Mouse (Mus musculus) liver, embryonic 14.5 days (tissue): ENCODE data around the gene Cd44. TPM values are rescaled to one million over a fixed set of nuclear protein-coding genes. Genes with fewer than 3 reads are reported as not detected.

ENCODE experiments used
- ATAC-seq: fragments of 200-750 bp; cut with Nextera tagmentation; 2 replicates; pipeline ENCODE4 v1.8.0; 2017; ENCODE audit warnings: moderate number of reproducible peaks, mild to moderate bottlenecking, moderate library complexity; ENCODE audit not compliant: insufficient read depth
- DNase-seq, 3 experiments: peaks; one replicate each; pipeline ENCODE4 v3.0.0-alpha.2; 2012 to 2013; ENCODE audit warnings: low read depth in 3 of 3, low spot score in 3 of 3
- H3K27ac ChIP-seq: fragments of 300-500 bp; sonication (generic); 2 replicates; pipeline ENCODE4 v1.5.1; 2014; ENCODE audit warnings: moderate library complexity, mild to moderate bottlenecking, control low read depth, inconsistent platforms
- H3K27me3 ChIP-seq: fragments of 300-500 bp; sonication (generic); 2 replicates; pipeline ENCODE4 v1.6.1; 2014; ENCODE audit warnings: mild to moderate bottlenecking, low read length, moderate library complexity; ENCODE audit not compliant: control insufficient read depth, insufficient read depth
- H3K36me3 ChIP-seq: fragments of 300-500 bp; sonication (generic); replicated peaks from 2 replicates; pipeline ENCODE4 v1.6.1; 2014; ENCODE audit warnings: low read depth; ENCODE audit not compliant: control insufficient read depth, insufficient read depth
- H3K4me1 ChIP-seq, 2 experiments: fragments of 200-500 bp in 1 of 2; fragments of 300-500 bp in 1 of 2; sonication (generic) in 1 of 2; replicated peaks; 2 replicates each; pipeline ENCODE4 v1.6.1; 2012 to 2014; ENCODE audit warnings: antibody characterized with exemption in 1 of 2, inconsistent platforms in 1 of 2, low read length in 1 of 2; ENCODE audit not compliant: control insufficient read depth in 2 of 2, insufficient read depth in 2 of 2
- H3K4me2 ChIP-seq: fragments of 300-500 bp; sonication (generic); 2 replicates; pipeline ENCODE4 v1.6.1; 2014; ENCODE audit warnings: low read depth, mild to moderate bottlenecking, control low read depth, moderate library complexity
- H3K4me3 ChIP-seq, 2 experiments: fragments of 200-500 bp in 1 of 2; fragments of 300-500 bp in 1 of 2; sonication (generic) in 1 of 2; 2 replicates each; pipeline ENCODE4 v1.5.1; 2012 to 2014; ENCODE audit warnings: low read depth in 2 of 2, low read length in 2 of 2, mild to moderate bottlenecking in 2 of 2, control low read depth in 1 of 2, inconsistent platforms in 1 of 2, moderate library complexity in 1 of 2; ENCODE audit not compliant: insufficient read depth in 1 of 2
- H3K9ac ChIP-seq: fragments of 300-500 bp; sonication (generic); replicated peaks from 2 replicates; pipeline ENCODE4 v1.6.1; 2014; ENCODE audit warnings: mild to moderate bottlenecking, control low read depth, moderate library complexity
- H3K9me3 ChIP-seq: fragments of 300-500 bp; sonication (generic); 2 replicates; pipeline ENCODE4 v1.6.1; 2016; ENCODE audit warnings: low read length, mixed read lengths; ENCODE audit not compliant: control insufficient read depth
- CTCF ChIP-seq: IDR thresholded peaks from 2 replicates; pipeline ENCODE4 v1.5.1; 2016; ENCODE audit warnings: antibody characterized with exemption, low read depth, control low read depth
- EP300 ChIP-seq: IDR thresholded peaks from 2 replicates; pipeline ENCODE4 v1.6.1; 2016; ENCODE audit warnings: antibody characterized with exemption, low read depth
- WGBS: fragments of 180-500 bp; shearing (Covaris S2); extraction: QIAGEN DNeasy Blood & Tissue Kit; methylation state at CpG from one replicate; pipeline ENCODE4 v1.1.7; 2014; ENCODE audit not compliant: insufficient replicate concordance; 5-methylcytosine and 5-hydroxymethylcytosine counted together
- polyA plus RNA-seq, 2 experiments: library from polyadenylated mRNA; depleted of rRNA in 1 of 2; stranded (reverse) in 1 of 2; unstranded in 1 of 2; fragments of >200 nt; fragmentation: Nextera tagmentation in 1 of 2; extraction: Ambion mirVana in 1 of 2; gene quantifications; 2 replicates each; pipeline versions ENCODE4 v1.2.1 to v1.2.3; 2012 to 2014

Cd44 gene
- polyA plus RNA-seq, 2 experiments = 9.2 to 15.5 TPM

GRCm38 (mm10) chr2:102928211-102928610 is 26.7 kb upstream of the Cd44 start:
- Histone ChIP-seq H3K9ac (no peak overlapping the region), H3K9me3 (no peaks in the 10 kb centered on the region), H3K4me3 (no peak overlapping the region), H3K27ac (no peak overlapping the region), H3K4me1 (no peaks in the 10 kb centered on the region), H3K4me2 (no peak overlapping the region), H3K27me3 (no peaks in the 10 kb centered on the region), H3K36me3 (no peaks in the 10 kb centered on the region)
- no peak for DNase-seq
- TF ChIP-seq CTCF (no peak), EP300 (no peak)
- ATAC-seq = no peak

DNA sequence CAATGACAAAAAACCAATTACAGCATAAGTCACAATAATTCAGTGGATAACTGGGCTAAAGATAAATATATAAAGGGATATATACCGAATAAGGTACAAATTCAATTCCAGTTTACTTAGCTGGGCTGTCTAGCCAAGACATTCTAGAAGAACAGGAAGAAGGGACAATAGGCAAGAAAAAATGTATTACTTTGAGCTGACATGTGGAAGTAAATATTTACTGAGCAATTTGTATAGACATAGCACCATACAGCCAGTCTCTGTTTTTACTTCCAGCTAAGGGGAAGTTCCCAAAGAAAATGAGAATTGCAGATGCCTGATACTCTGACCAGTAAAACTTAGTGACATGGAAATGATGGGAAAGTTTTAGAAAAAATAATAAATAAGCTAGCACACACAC is 23.0 kb upstream of the Cd44 start:
- TF ChIP-seq CTCF (no peak), EP300 (no peak)
- DNase-seq = no peak
- WGBS = 64% methylated on average over 1 of the region's 1 CpGs
- H3K4me2 ChIP-seq = no peak overlapping the region
- H3K27me3 ChIP-seq = no peaks in the 10 kb centered on the region
- H3K27ac ChIP-seq = no peak overlapping the region
- H3K36me3 ChIP-seq = no peaks in the 10 kb centered on the region
- ATAC-seq = no peak
- H3K4me1 ChIP-seq = no peaks in the 10 kb centered on the region
- no peaks in the 10 kb centered on the region for H3K9me3 ChIP-seq
- H3K4me3 ChIP-seq = no peak overlapping the region
- H3K9ac ChIP-seq = no peak overlapping the region

GRCm38 (mm10) chr2:102923682-102924081 is 22.2 kb upstream of the Cd44 start:
- Histone ChIP-seq H3K4me1 (no peaks in the 10 kb centered on the region), H3K9ac (no peak overlapping the region), H3K27me3 (no peaks in the 10 kb centered on the region), H3K4me3 (no peak overlapping the region), H3K4me2 (no peak overlapping the region), H3K9me3 (no peaks in the 10 kb centered on the region), H3K27ac (no peak overlapping the region), H3K36me3 (no peaks in the 10 kb centered on the region)
- WGBS = 53% methylated on average over 3 of the region's 3 CpGs
- DNase-seq (no peak), ATAC-seq (no peak)
- no peak for TF ChIP-seq CTCF

GRCm38 (mm10) chr2:102922066-102922465 is 20.6 kb upstream of the Cd44 start:
- Histone ChIP-seq H3K36me3 (no peaks in the 10 kb centered on the region), H3K4me2 (no peak overlapping the region), H3K9me3 (no peaks in the 10 kb centered on the region), H3K4me1 (no peaks in the 10 kb centered on the region), H3K27ac (no peak overlapping the region), H3K4me3 (no peak overlapping the region), H3K9ac (no peak overlapping the region), H3K27me3 (no peaks in the 10 kb centered on the region)
- no peak for ATAC-seq
- DNase-seq = no peak
- WGBS = 65% methylated on average over 3 of the region's 3 CpGs
- TF ChIP-seq EP300 = no peak
- no peak for TF ChIP-seq CTCF

- ATAC-seq = no peak
- WGBS = 33% methylated on average over 1 of the region's 1 CpGs
- TF ChIP-seq CTCF (no peak), EP300 (no peak)
- Histone ChIP-seq H3K27ac (no peak overlapping the region), H3K9me3 (no peaks in the 10 kb centered on the region), H3K4me1 (peaks cover 7 to 11% of the 10 kb centered on the region in 2 experiments), H3K36me3 (no peaks in the 10 kb centered on the region), H3K9ac (no peak overlapping the region), H3K4me3 (no peak overlapping the region), H3K27me3 (no peaks in the 10 kb centered on the region), H3K4me2 (no peak overlapping the region)
- DNase-seq = no peak
Measured at GRCm38 (mm10) chr2:102918301-102918700, 16.8 kb upstream of the Cd44 start.

DNA sequence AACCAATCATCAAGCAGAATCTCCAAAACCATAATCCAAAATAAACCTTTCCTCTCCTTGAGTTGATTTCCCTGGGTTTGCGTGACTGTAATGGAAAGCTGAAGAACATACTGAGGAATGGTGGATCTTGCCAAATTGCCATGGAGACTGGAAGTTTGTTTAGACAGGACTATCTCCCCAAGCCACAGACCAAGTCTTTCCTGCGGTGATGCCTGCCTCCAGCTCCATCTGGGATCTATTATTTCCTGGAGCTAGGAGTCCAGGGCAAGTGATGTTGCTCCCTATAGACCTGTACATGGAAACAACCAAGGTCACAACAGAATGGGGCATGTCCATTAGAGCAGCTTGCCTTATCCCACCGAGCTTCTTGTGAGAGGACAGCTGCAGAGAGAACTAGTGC is 15.1 kb upstream of the Cd44 start:
- Histone ChIP-seq H3K9ac (no peak overlapping the region), H3K4me3 (no peak overlapping the region), H3K36me3 (no peaks in the 10 kb centered on the region), H3K4me1 (peaks cover 7 to 11% of the 10 kb centered on the region in 2 experiments), H3K9me3 (no peaks in the 10 kb centered on the region), H3K27ac (no peak overlapping the region), H3K27me3 (no peaks in the 10 kb centered on the region), H3K4me2 (no peak overlapping the region)
- TF ChIP-seq EP300 = no peak
- no peak for TF ChIP-seq CTCF
- 52% methylated on average over 3 of the region's 3 CpGs for WGBS
- ATAC-seq (no peak), DNase-seq (no peak)
